Comparison of ENCODE assay signal across 11 mouse cellular contexts in the genomic region with DNA sequence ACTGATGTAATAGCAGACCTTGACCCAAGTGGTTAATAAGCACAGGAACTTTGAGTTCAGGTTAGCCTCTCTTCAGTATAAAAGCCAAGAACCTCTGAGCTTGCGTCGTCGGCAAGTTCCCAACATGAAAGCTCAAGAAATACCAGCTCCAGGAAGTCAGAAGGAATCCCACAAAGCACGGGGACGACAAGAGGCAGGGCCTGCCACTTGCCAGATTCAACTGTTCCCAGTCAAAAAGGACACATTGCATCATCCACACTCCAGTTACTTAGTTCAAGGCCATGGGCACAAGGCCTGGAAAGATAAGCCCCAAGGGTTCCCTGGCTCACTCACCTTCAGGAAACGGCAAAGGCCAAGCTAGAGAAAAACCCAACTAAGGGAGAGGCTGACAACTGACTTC. TPM values are rescaled to one million over a fixed set of nuclear protein-coding genes. Genes with fewer than 3 reads are reported as not detected.
DNase-seq lines count a peak whose midpoint lies in the region; ATAC-seq and TF ChIP-seq lines count a peak whose summit lies in the region.
"Had no signal": no experiment of that assay in that cellular context is flagged by ENCODE, and none has a peak within 500 bp of the region (broad histone marks: within the 10 kb centered on the region; RNA-seq: fewer than 3 reads in every experiment).

No protein-coding gene starts in this region.

- TF ChIP-seq CTCF in MEL (IDR thresholded peaks at IDR 0.05 in 2 of 3, conservative IDR thresholded peaks at IDR 0.05 in 1 of 3; ENCODE audit: control insufficient read depth in 1 of 3, insufficient read depth in 1 of 3, low read depth in 2 of 3, low read length in 3 of 3, poor library complexity in 1 of 3, severe bottlenecking in 1 of 3): no peak

- no peak for ATAC-seq in heart, embryonic 13.5 days (ENCODE audit: extremely low read depth, insufficient number of reproducible peaks, low FRiP score, low TSS enrichment)
- no peak for ATAC-seq in liver, embryonic 16.5 days (ENCODE audit: low read depth)

- peak overlapping the region; percentile 89 for H3K4me2 ChIP-seq in heart, embryonic 13.5 days
- 0 out of 2 replicates have a peak overlapping the region, but pooled peaks have one; percentile 25 for H3K4me2 ChIP-seq in liver, embryonic 16.5 days (ENCODE audit: low read depth, low read length)
- H3K4me2 ChIP-seq: embryonic facial prominence, embryonic 15.5 days had no signal

- no peaks in the 10 kb centered on the region for H3K9me3 ChIP-seq in MEL (replicated peaks; ENCODE audit: insufficient read depth, low read length)
- H3K9me3 ChIP-seq in heart, embryonic 13.5 days: peaks cover 19% of the 10 kb centered on the region
- H3K9me3 ChIP-seq in liver, embryonic 16.5 days (replicated peaks; ENCODE audit: control insufficient read depth, low read length): no peaks in the 10 kb centered on the region
- H3K9me3 ChIP-seq: embryonic facial prominence, embryonic 15.5 days had no signal

- H3K36me3 ChIP-seq in MEL (ENCODE audit: control insufficient read depth in 1 of 2, insufficient read depth in 2 of 2, low read length in 2 of 2): peaks cover 0 to 16% of the 10 kb centered on the region in 2 experiments; a peak in 3 of 4 replicates
- peaks cover 49% of the 10 kb centered on the region for H3K36me3 ChIP-seq in heart, embryonic 13.5 days
- H3K36me3 ChIP-seq in liver, embryonic 16.5 days (ENCODE audit: control insufficient read depth, insufficient read depth): peaks cover 4% of the 10 kb centered on the region

- H3K27ac ChIP-seq in MEL (ENCODE audit: control insufficient read depth, low read depth, low read length): peak overlapping the region; percentile 68
- H3K27ac ChIP-seq in heart, embryonic 13.5 days (replicated peaks): peak overlapping the region; percentile 66
- peak overlapping the region; percentile 15 for H3K27ac ChIP-seq in liver, embryonic 16.5 days (ENCODE audit: low read length)
- H3K27ac ChIP-seq: embryonic facial prominence, embryonic 15.5 days had no signal

- peak; percentile 17 to 33; a peak in 1 of 4 replicates for TF ChIP-seq EP300 in MEL (IDR thresholded peaks at IDR 0.05; ENCODE audit: low read depth in 1 of 2, low read length in 2 of 2)

- peak; percentile 54 to 66 for DNase-seq in heart, adult 18-20 months
- DNase-seq in heart, postnatal 36 days: no peak
- DNase-seq in MEL (ENCODE audit: low read depth, low spot score): peak; percentile 65
- DNase-seq in left cerebral cortex, postnatal 4 days: no peak
- no peak for DNase-seq in urinary bladder, adult 2 months (ENCODE audit: low spot score)
- DNase-seq in left cerebral cortex, postnatal 25 days (ENCODE audit: low spot score in 2 of 2): no peak
- DNase-seq: cerebellum, postnatal 25 days; thymus, postnatal 36 days had no signal

- WGBS in heart, embryonic 13.5 days: 82% methylated on average over 6 of the region's 6 CpGs
- WGBS in liver, embryonic 16.5 days (ENCODE audit: insufficient replicate concordance): 43% methylated on average over 6 of the region's 6 CpGs

- no peak overlapping the region for H3K9ac ChIP-seq in MEL (ENCODE audit: control insufficient read depth, low read depth, low read length, poor library complexity, severe bottlenecking)
- no peak overlapping the region for H3K9ac ChIP-seq in heart, embryonic 13.5 days
- H3K9ac ChIP-seq in liver, embryonic 16.5 days (ENCODE audit: low read depth, low read length): no peak overlapping the region
- H3K9ac ChIP-seq: embryonic facial prominence, embryonic 15.5 days had no signal

- no peak for TF ChIP-seq POLR2A in MEL (IDR thresholded peaks at IDR 0.05; ENCODE audit: control insufficient read depth in 1 of 2, insufficient read depth in 1 of 2, low read depth in 1 of 2, low read length in 2 of 2, poor library complexity in 1 of 2)

- peaks cover 15% of the 10 kb centered on the region for H3K79me2 ChIP-seq in MEL (ENCODE audit: control insufficient read depth, insufficient read depth, low read length, poor library complexity)

- H3K4me3 ChIP-seq in MEL (ENCODE audit: control insufficient read depth in 1 of 2, insufficient read depth in 1 of 2, low read depth in 2 of 2, low read length in 2 of 2): 0 out of 4 replicates have a peak overlapping the region, but pooled peaks of 1 of the 2 experiments have one; percentile 12
- H3K4me3 ChIP-seq in heart, embryonic 13.5 days: 0 out of 2 replicates have a peak overlapping the region, but pooled peaks have one; percentile 83
- H3K4me3 ChIP-seq in liver, embryonic 16.5 days (ENCODE audit: low read depth, low read length): no peak overlapping the region
- H3K4me3 ChIP-seq: embryonic facial prominence, embryonic 15.5 days had no signal

- H3K4me1 ChIP-seq in MEL (ENCODE audit: control insufficient read depth in 1 of 2, insufficient read depth in 2 of 2, low read length in 2 of 2): peaks cover 12 to 19% of the 10 kb centered on the region in 2 experiments
- H3K4me1 ChIP-seq in heart, embryonic 13.5 days: peaks cover 20% of the 10 kb centered on the region
- peaks cover 16% of the 10 kb centered on the region for H3K4me1 ChIP-seq in liver, embryonic 16.5 days (ENCODE audit: control insufficient read depth, low read depth, low read length)

- intact Hi-C loops in heart, postnatal 36 days (cut with DNase I): loop anchor here (5.0 to 10.0 kb wide), 2 partner anchors 301 to 1119 kb away; a partner anchor contains a TSS
- intact Hi-C loops in left cerebral cortex, postnatal 4 days (cut with DNase I): no loop called here
- intact Hi-C loops in left cerebral cortex, postnatal 25 days (cut with DNase I): no loop called here

- peaks cover 0 to under 1% of the 10 kb centered on the region in 2 experiments; a peak in 1 of 4 replicates for H3K27me3 ChIP-seq in MEL (ENCODE audit: control insufficient read depth in 1 of 2, insufficient read depth in 2 of 2, low read length in 2 of 2)
- H3K27me3 ChIP-seq in heart, embryonic 13.5 days (replicated peaks): no peaks in the 10 kb centered on the region
- no peaks in the 10 kb centered on the region for H3K27me3 ChIP-seq in liver, embryonic 16.5 days (ENCODE audit: control insufficient read depth, insufficient read depth, low read depth, low read length)
- H3K27me3 ChIP-seq: embryonic facial prominence, embryonic 15.5 days had no signal

- TF ChIP-seq RAD21 in MEL (IDR thresholded peaks at IDR 0.05; ENCODE audit: low read depth, low read length): no peak

TF ChIP-seq in MEL, 35 proteins besides CTCF, POLR2A, EP300 and RAD21 (continues in another document):
- TF ChIP-seq ZC3H11A (IDR thresholded peaks at IDR 0.05; ENCODE audit: low read depth, low read length) (no peak), POLR2AphosphoS2 (IDR thresholded peaks at IDR 0.05; ENCODE audit: low read length) (no peak), CHD1 (IDR thresholded peaks at IDR 0.05; ENCODE audit: low read depth, low read length) (no peak), SIN3A (IDR thresholded peaks at IDR 0.05; ENCODE audit: low read length) (no peak), ZNF384 (IDR thresholded peaks at IDR 0.05; ENCODE audit: low read depth, low read length) (no peak), SMC3 (IDR thresholded peaks at IDR 0.05; ENCODE audit: low read depth, low read length) (no peak), MAX (IDR thresholded peaks at IDR 0.05; ENCODE audit: low read length) (no peak), HCFC1 (IDR thresholded peaks at IDR 0.05; ENCODE audit: low read depth, low read length) (no peak), JUND (IDR thresholded peaks at IDR 0.05; ENCODE audit: low read depth, low read length) (no peak), MEF2A (IDR thresholded peaks at IDR 0.05; ENCODE audit: extremely low read depth, insufficient replicate concordance, low read depth, low read length, poor library complexity, severe bottlenecking) (no peak), TAL1 (IDR thresholded peaks at IDR 0.05; ENCODE audit: low read length) (0 out of 2 replicates have a peak, but pooled peaks have one; percentile 14), KAT2A (conservative IDR thresholded peaks at IDR 0.05; ENCODE audit: low read depth, low read length) (no peak; the same call in 1 of the 2 replicates), USF2 (IDR thresholded peaks at IDR 0.05; ENCODE audit: borderline replicate concordance in 1 of 2, insufficient read depth in 1 of 2, low read depth in 1 of 2, low read length in 2 of 2) (no peak), MYC (IDR thresholded peaks at IDR 0.05; ENCODE audit: low read depth, low read length) (no peak), UBTF (IDR thresholded peaks at IDR 0.05; ENCODE audit: borderline replicate concordance, insufficient read depth, low read depth, low read length) (no peak), ETS1 (IDR thresholded peaks at IDR 0.05; ENCODE audit: low read depth, low read length) (peak; percentile 55; the same call in 1 of the 2 replicates), TBP (IDR thresholded peaks at IDR 0.05; ENCODE audit: low read depth, low read length) (no peak), USF1 (IDR thresholded peaks at IDR 0.05; ENCODE audit: low read depth, low read length) (0 out of 2 replicates have a peak, but pooled peaks have one; percentile 9), E2F4 (IDR thresholded peaks at IDR 0.05; ENCODE audit: borderline replicate concordance, low read depth, low read length) (no peak)

RNA-seq across cellular contexts. Expression of a gene that starts 2.3 kb away (rescaled TPM):
- 10 to 100 TPM; 55.6 to 60.2 TPM for total RNA-seq in heart, adult 18-20 months (2021)
- 10 to 100 TPM; 44.0 to 51.0 TPM for total RNA-seq in heart, postnatal 36 days (2021)
- 41.4 and 52.6 TPM in 2 replicates for total RNA-seq in MEL (2012; rRNA removed)
- 10 to 100 TPM in 1 of 2 experiments, not detected in 1; 50.4 TPM for polyA plus RNA-seq in MEL (2012; ENCODE audit: insufficient read depth in 1 of 2, insufficient read length in 2 of 2, low read depth in 1 of 2, low replicate concordance in 2 of 2, missing spikeins in 1 of 2)
- polyA plus RNA-seq in heart, embryonic 13.5 days (2015; fragmentation: Nextera tagmentation; extraction: Ambion mirVana): 76.6 and 88.2 TPM in 2 replicates
- polyA plus RNA-seq in liver, embryonic 16.5 days (2015; fragmentation: Nextera tagmentation; extraction: Ambion mirVana): 93.6 and 103 TPM in 2 replicates
- 10 to 100 TPM; 22.3 to 23.2 TPM for total RNA-seq in left cerebral cortex, postnatal 4 days (2021)
- polyA plus RNA-seq in urinary bladder, adult 2 months (2012; rRNA removed): 81.4 and 89.1 TPM in 2 replicates
- total RNA-seq in left cerebral cortex, postnatal 25 days (2021): 10 to 100 TPM; 53.7 to 54.0 TPM

RNA-seq across cellular contexts. Expression of a gene that starts 19.3 kb away (rescaled TPM):
- total RNA-seq in heart, adult 18-20 months (2021): 10 to 100 TPM; 26.2 to 32.1 TPM
- 10 to 100 TPM; 14.7 to 16.7 TPM for total RNA-seq in heart, postnatal 36 days (2021)
- 19.9 and 22.8 TPM in 2 replicates for total RNA-seq in MEL (2012; rRNA removed)
- 10 to 100 TPM in 1 of 2 experiments, not detected in 1; 42.4 TPM for polyA plus RNA-seq in MEL (2012; ENCODE audit: insufficient read depth in 1 of 2, insufficient read length in 2 of 2, low read depth in 1 of 2, low replicate concordance in 2 of 2, missing spikeins in 1 of 2)
- 2.5 and 3.6 TPM in 2 replicates for polyA plus RNA-seq in heart, embryonic 13.5 days (2015; fragmentation: Nextera tagmentation; extraction: Ambion mirVana)
- 7.6 and 8.3 TPM in 2 replicates for polyA plus RNA-seq in liver, embryonic 16.5 days (2015; fragmentation: Nextera tagmentation; extraction: Ambion mirVana)
- 1 to 10 TPM; 7.7 to 8.7 TPM for total RNA-seq in left cerebral cortex, postnatal 4 days (2021)
- polyA plus RNA-seq in urinary bladder, adult 2 months (2012; rRNA removed): 14.6 and 20.5 TPM in 2 replicates
- 10 to 100 TPM; 12.0 to 14.4 TPM for total RNA-seq in left cerebral cortex, postnatal 25 days (2021)

Comparison
In these comparisons a context has a peak if more than half of its experiments do, and no peak if none do; other contexts are left out.
1. DNase-seq: peak in heart, adult 18-20 months (2 of 2) and MEL (single experiment); none in heart, postnatal 36 days (0 of 2), left cerebral cortex, postnatal 4 days (single experiment), urinary bladder, adult 2 months (single experiment) and left cerebral cortex, postnatal 25 days (0 of 2).
2. H3K27ac ChIP-seq: peak in every context shown above with its lines; median percentile 68 in MEL; 66 in heart, embryonic 13.5 days; 15 in liver, embryonic 16.5 days.